Mouse (Mus musculus) forebrain, embryonic 13.5 days (tissue): ENCODE results near the gene Hic1. TPM values are rescaled to one million over a fixed set of nuclear protein-coding genes. Genes with fewer than 3 reads are reported as not detected.

Experiments used
- ATAC-seq: fragments of 200-750 bp; cut with Nextera tagmentation; 2 replicates; pipeline ENCODE4 v1.8.0; 2017
- H3K27ac ChIP-seq: fragments of 300-500 bp; sonication (generic); 2 replicates; pipeline ENCODE4 v1.5.1; 2015; ENCODE audit warnings: inconsistent platforms, mild to moderate bottlenecking, moderate library complexity
- H3K27me3 ChIP-seq: fragments of 300-500 bp; sonication (generic); 2 replicates; pipeline ENCODE4 v1.6.1; 2015; ENCODE audit warnings: mild to moderate bottlenecking, inconsistent platforms
- H3K36me3 ChIP-seq: fragments of 300-500 bp; sonication (generic); 2 replicates; pipeline ENCODE4 v1.6.1; 2015; ENCODE audit warnings: mild to moderate bottlenecking, inconsistent platforms; ENCODE audit not compliant: poor library complexity, severe bottlenecking
- H3K4me1 ChIP-seq: fragments of 300-500 bp; sonication (generic); 2 replicates; pipeline ENCODE4 v1.6.1; 2015; ENCODE audit warnings: inconsistent platforms
- H3K4me2 ChIP-seq: fragments of 300-500 bp; sonication (generic); 2 replicates; pipeline ENCODE4 v1.6.1; 2015; ENCODE audit warnings: inconsistent platforms, mild to moderate bottlenecking, moderate library complexity
- H3K4me3 ChIP-seq: fragments of 300-500 bp; sonication (generic); 2 replicates; pipeline ENCODE4 v1.5.1; 2015; ENCODE audit warnings: mild to moderate bottlenecking, inconsistent platforms
- H3K9ac ChIP-seq: fragments of 300-500 bp; sonication (generic); 2 replicates; pipeline ENCODE4 v1.6.1; 2015; ENCODE audit warnings: mild to moderate bottlenecking, inconsistent platforms
- H3K9me3 ChIP-seq: fragments of 300-500 bp; sonication (generic); replicated peaks from 2 replicates; pipeline ENCODE4 v1.6.1; 2016; ENCODE audit warnings: inconsistent platforms
- WGBS: fragments of 180-500 bp; shearing (Covaris S2); methylation state at CpG from one replicate; pipeline ENCODE4 v1.1.7; 2015; 5-methylcytosine and 5-hydroxymethylcytosine counted together
- polyA plus RNA-seq: library from polyadenylated mRNA; unstranded; fragments of >200 nt; fragmentation: Nextera tagmentation; extraction: Ambion mirVana; gene quantifications from 2 replicates; pipeline ENCODE4 v1.2.1, GENCODE M21; 2015

Hic1 gene
- polyA plus RNA-seq, 1 experiment from 2014 or later: 1.5 TPM

- Histone ChIP-seq H3K4me1 (0 out of 2 replicates have a peak, but pooled peaks cover 3% of the 10 kb centered on the region), H3K4me3 (no peak overlapping the region), H3K36me3 (no peaks in the 10 kb centered on the region), H3K27me3 (peaks cover 25% of the 10 kb centered on the region), H3K9me3 (no peaks in the 10 kb centered on the region), H3K4me2 (no peak overlapping the region), H3K27ac (no peak overlapping the region), H3K9ac (no peak overlapping the region)
- WGBS: 82% methylated on average over 8 of the region's 8 CpGs
- ATAC-seq: no peak
These were observed 32.4 kb upstream of the Hic1 start for GRCm38 (mm10) chr11:75201721-75202120.

DNA sequence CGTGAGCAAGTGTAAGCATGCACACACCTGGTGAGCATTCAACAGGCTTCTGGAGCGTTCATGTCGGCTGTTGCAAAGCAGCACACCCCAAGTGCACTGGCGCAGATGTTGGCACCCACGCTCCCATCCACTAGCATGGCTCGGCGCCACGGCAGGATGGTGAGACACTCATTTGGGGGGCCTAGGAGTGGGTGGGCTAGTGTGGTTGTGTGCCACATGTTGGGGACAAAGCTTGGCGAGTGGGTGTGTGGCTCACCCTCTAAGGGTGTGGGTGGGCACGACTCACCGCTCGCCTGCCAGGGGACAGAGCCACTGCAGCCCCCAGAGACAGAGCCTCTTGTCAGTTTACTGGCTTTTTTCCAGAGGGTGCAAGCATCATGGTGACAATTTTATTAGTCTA is 31.6 kb upstream of the Hic1 start:
- Histone ChIP-seq H3K9me3 (no peaks in the 10 kb centered on the region), H3K36me3 (no peaks in the 10 kb centered on the region), H3K4me3 (no peak overlapping the region), H3K9ac (no peak overlapping the region), H3K27me3 (peaks cover 32% of the 10 kb centered on the region), H3K27ac (no peak overlapping the region), H3K4me2 (no peak overlapping the region), H3K4me1 (0 out of 2 replicates have a peak, but pooled peaks cover 3% of the 10 kb centered on the region)
- 94% methylated on average over 12 of the region's 12 CpGs for WGBS
- no peak for ATAC-seq

DNA sequence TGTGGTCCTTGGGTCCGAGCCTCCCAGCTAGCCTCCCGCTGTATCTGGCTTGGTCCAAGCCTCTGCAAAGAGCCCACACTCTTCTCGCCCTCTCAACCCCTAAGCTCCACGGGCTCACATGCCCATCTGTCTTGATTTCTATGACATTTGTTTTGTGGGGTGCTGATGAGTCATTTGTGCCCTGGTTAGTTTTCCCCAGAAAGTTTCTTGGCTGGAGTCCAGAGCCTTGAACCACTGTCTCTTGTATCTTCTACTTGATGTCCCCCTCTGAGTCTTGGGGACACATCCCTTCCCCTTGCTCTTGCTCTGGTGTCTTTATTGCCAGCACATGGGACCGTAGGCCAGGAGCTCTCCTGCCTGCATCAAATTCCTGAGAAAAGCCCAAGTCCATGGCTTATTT is 30.6 kb upstream of the Hic1 start:
- H3K4me3 ChIP-seq: no peak overlapping the region
- ATAC-seq: no peak
- H3K36me3 ChIP-seq: no peaks in the 10 kb centered on the region
- H3K9me3 ChIP-seq: no peaks in the 10 kb centered on the region
- no peak overlapping the region for H3K4me2 ChIP-seq
- H3K4me1 ChIP-seq: peaks cover 10% of the 10 kb centered on the region
- H3K27ac ChIP-seq: no peak overlapping the region
- 83% methylated on average over 5 of the region's 5 CpGs for WGBS
- no peak overlapping the region for H3K9ac ChIP-seq
- peaks cover 42% of the 10 kb centered on the region for H3K27me3 ChIP-seq

DNA sequence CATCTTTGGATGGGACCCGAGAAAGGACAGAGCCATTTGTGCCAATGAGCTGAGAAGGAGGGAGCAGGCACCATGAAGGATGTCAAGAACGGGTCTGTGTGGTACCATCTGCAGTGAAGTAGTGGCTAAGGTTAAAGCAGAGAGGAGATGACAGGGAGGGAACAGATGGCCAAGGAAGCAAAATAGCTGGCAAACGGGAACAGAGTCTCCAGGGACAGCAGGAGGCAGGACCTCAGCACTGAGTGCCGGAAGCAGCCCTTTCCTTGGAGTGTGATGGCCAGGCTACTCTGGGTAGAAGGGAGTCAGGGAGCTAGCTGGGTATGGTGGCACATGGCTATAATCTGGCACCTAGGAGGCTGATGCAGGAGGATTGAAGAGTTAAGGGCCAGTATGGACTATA is 29.5 kb upstream of the Hic1 start:
- 80% methylated on average over 4 of the region's 4 CpGs for WGBS
- no peak for ATAC-seq
- H3K9me3 ChIP-seq: no peaks in the 10 kb centered on the region
- H3K4me3 ChIP-seq: no peak overlapping the region
- H3K9ac ChIP-seq: no peak overlapping the region
- peaks cover 54% of the 10 kb centered on the region for H3K27me3 ChIP-seq
- no peak overlapping the region for H3K27ac ChIP-seq
- peaks cover 18% of the 10 kb centered on the region for H3K4me1 ChIP-seq
- no peak overlapping the region for H3K4me2 ChIP-seq
- no peaks in the 10 kb centered on the region for H3K36me3 ChIP-seq

- Histone ChIP-seq H3K27me3 (peaks cover 62% of the 10 kb centered on the region), H3K36me3 (no peaks in the 10 kb centered on the region), H3K4me1 (peaks cover 26% of the 10 kb centered on the region), H3K4me3 (no peak overlapping the region), H3K9me3 (no peaks in the 10 kb centered on the region), H3K9ac (no peak overlapping the region), H3K27ac (no peak overlapping the region), H3K4me2 (no peak overlapping the region)
- 39% methylated on average over 7 of the region's 7 CpGs for WGBS
- no peak for ATAC-seq
These were observed 28.6 kb upstream of the Hic1 start for GRCm38 (mm10) chr11:75197956-75198355.

- no peaks in the 10 kb centered on the region for H3K9me3 ChIP-seq
- 58% methylated on average over 6 of the region's 6 CpGs for WGBS
- H3K27ac ChIP-seq: no peak overlapping the region
- H3K27me3 ChIP-seq: peaks cover 76% of the 10 kb centered on the region
- H3K9ac ChIP-seq: no peak overlapping the region
- H3K4me1 ChIP-seq: peaks cover 36% of the 10 kb centered on the region
- H3K4me3 ChIP-seq: 0 out of 2 replicates have a peak overlapping the region, but pooled peaks have one; percentile 48
- peak overlapping the region; percentile 72 for H3K4me2 ChIP-seq
- H3K36me3 ChIP-seq: no peaks in the 10 kb centered on the region
- ATAC-seq: no peak
These were observed 26.8 kb upstream of the Hic1 start for GRCm38 (mm10) chr11:75196131-75196530.

GRCm38 (mm10) chr11:75194850-75195461 is 25.6 kb upstream of the Hic1 start:
- peak overlapping the region; percentile 59 for H3K9ac ChIP-seq
- ATAC-seq: no peak
- H3K27me3 ChIP-seq: peaks cover 78% of the 10 kb centered on the region
- peak overlapping the region; percentile 72 for H3K4me2 ChIP-seq
- no peaks in the 10 kb centered on the region for H3K36me3 ChIP-seq
- H3K9me3 ChIP-seq: no peaks in the 10 kb centered on the region
- H3K4me3 ChIP-seq: peak overlapping the region; percentile 48
- under 1% methylated on average over 39 of the region's 39 CpGs for WGBS
- H3K4me1 ChIP-seq: peaks cover 38% of the 10 kb centered on the region
- H3K27ac ChIP-seq: no peak overlapping the region

DNA sequence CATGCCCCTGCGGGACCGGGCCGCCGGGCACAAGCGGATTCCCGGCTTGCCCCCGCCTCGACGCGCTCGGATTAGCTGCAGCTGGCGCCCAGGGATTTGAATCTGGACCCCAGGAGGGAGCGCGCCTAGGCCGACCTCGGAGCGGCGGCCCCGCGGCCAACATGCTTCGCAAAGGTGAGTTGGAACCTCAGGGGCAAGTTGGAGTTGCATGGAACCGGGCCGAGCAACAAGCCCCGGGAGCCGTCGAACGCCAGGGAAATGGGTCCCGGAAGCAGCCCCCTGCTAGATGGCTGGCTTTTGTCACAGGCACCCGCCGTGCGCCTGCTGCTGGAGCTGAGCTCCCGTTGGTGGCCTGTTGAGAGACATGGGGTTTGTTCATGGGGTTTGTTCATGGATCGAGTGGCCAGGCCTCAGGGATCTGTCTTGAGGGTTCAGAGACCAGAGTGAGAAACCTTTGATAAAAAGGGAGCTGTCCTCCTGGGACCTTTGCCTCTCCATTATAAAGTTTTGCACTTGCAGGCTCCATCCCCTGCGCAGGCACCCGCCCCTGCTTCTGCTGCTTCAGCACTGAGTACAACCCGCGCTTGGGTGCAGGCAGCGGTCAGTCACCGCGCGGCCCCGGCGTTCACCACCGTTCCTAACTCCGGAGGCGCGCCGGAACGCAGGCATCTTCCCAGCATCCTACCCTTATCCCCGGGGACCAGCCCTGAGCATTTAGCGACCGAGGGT is 25.0 kb upstream of the Hic1 start:
- no peaks in the 10 kb centered on the region for H3K36me3 ChIP-seq
- peak overlapping the region; percentile 59 for H3K9ac ChIP-seq
- peak overlapping the region; percentile 72 for H3K4me2 ChIP-seq
- H3K4me3 ChIP-seq: peak overlapping the region; percentile 48
- no peaks in the 10 kb centered on the region for H3K9me3 ChIP-seq
- H3K27ac ChIP-seq: no peak overlapping the region
- under 1% methylated on average over 48 of the region's 52 CpGs for whole genome bisulfite sequencing
- H3K4me1 ChIP-seq: peaks cover 45% of the 10 kb centered on the region
- ATAC-seq: no peak
- H3K27me3 ChIP-seq: peaks cover 78% of the 10 kb centered on the region

DNA sequence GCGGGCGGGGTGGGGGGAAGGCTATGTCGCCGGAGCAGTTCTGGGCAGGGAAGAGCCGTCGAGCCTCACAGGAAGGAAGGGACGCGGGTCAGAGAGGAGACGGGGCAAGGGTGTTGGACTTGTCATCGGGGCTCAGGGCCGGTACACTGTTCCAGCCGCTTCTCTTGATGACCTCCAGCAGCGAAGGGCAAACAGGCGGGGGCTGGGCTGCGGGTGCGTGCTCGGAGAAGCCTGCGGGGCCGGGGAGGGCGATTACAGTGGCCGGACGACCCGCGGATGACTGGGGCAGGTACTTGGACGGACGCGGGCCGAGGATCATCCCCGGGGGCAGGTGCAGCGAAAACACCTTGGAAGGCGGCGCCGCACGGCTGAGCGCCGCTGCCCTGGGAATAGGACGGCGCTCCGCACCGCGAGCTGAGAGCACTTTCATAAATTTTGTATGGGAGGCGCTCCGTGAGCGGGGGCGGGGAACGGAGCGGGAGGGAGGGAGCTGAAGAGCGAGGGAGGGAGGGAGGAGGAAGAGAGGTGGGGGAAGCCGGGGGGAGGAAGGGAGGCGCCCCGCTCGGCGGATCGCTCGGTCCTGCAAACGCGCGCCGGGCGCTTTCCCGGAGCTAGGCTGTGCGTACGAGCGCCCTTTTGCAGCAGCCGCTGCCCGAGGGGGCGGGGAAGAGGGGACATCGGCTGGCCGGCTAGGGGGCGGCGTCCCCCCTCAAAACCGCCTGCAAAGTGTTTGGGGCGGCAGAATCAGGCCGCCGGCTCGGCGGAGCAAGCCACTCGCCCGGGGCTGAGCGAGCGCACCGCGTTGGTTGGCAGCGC is 24.1 kb upstream of the Hic1 start, which contains the start of gene Rtn4rl1:
TSS of gene Rtn4rl1 (plus strand) at position 528 of the 816 bp plus-strand sequence.
- H3K4me3 ChIP-seq: peak within 1 kb of the TSS; percentile 48

DNA sequence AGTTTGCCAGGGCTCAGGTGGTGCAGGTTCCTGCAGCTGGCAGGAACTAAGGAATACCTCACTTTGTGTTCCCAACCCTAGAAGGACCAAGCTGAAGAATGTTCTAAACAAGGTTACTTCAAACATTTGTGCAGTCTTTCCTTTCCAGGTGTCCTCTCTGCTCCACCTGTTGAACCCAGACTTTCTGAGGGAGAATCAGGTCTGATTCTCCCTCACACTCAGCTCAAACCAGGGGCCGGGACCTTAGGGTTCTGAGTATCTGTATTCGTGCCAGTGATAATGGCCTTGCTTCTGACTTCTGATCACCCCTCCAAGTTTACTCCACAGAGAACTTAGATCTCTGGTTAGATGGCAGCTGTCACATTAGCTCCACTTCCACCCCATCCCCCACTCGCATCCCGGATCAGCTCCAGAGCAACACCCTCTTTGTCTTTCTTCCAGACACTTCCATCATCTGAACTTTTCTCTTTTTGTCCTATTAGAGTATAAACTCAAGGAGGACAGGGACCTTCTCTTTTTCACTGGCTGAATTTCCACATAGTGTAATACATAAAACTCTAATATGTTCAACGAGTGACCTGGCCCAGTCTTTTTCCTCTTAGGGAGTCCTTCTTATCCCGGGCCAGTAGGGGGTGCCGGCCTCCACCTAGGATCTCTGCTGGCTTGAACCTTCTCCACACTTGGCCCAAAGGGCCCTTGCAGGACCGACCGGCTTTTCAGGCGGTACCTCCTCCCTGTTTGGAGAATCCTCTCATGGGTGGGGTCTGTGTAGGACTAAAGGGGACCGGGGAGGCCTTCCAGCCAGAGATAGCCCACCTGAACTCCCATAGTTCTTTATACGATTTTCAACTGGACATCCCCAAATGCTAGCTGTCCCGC is 23.3 kb upstream of the Hic1 start:
- WGBS: 21% methylated on average over 13 of the region's 13 CpGs
- Histone ChIP-seq H3K27ac (no peak overlapping the region), H3K27me3 (peaks cover 66% of the 10 kb centered on the region)

More for the DNA sequence above, 24.1 kb upstream of the Hic1 start, which contains the start of gene Rtn4rl1:
- Histone ChIP-seq H3K9me3 (no peaks in the 10 kb centered on the region), H3K36me3 (no peaks in the 10 kb centered on the region), H3K9ac (peak within 1 kb of the TSS; percentile 59), H3K27ac (no peak within 1 kb of the TSS), H3K4me1 (peaks cover 48% of the 10 kb centered on the region), H3K27me3 (peaks cover 73% of the 10 kb centered on the region), H3K4me2 (peak within 1 kb of the TSS; percentile 72)
- 0 out of 2 replicates have a peak, but pooled peaks have one; percentile 0 for ATAC-seq
- 1% methylated on average over 75 of the region's 84 CpGs for WGBS

GRCm38 (mm10) chr11:75191841-75192240 is 22.5 kb upstream of the Hic1 start:
- Histone ChIP-seq H3K36me3 (no peaks in the 10 kb centered on the region), H3K4me3 (no peak overlapping the region), H3K9me3 (no peaks in the 10 kb centered on the region), H3K27ac (no peak overlapping the region), H3K27me3 (peaks cover 60% of the 10 kb centered on the region), H3K4me1 (peaks cover 48% of the 10 kb centered on the region), H3K4me2 (no peak overlapping the region), H3K9ac (no peak overlapping the region)
- 57% methylated on average over 6 of the region's 6 CpGs for WGBS
- ATAC-seq: no peak

More for the DNA sequence above, 23.3 kb upstream of the Hic1 start:
- Histone ChIP-seq H3K4me3 (peak overlapping the region; percentile 48), H3K9me3 (no peaks in the 10 kb centered on the region), H3K9ac (no peak overlapping the region), H3K36me3 (no peaks in the 10 kb centered on the region), H3K4me1 (peaks cover 48% of the 10 kb centered on the region), H3K4me2 (peak overlapping the region; percentile 72)
- ATAC-seq: peak; percentile 19; the same call in 1 of the 2 replicates
